Mouse (Mus musculus) embryo, embryonic 9.5 days (tissue): ENCODE results near the gene Hif3a.

Source experiments
- DNase-seq: peaks from one replicate; pipeline ENCODE4 v3.0.0-alpha.2; 2017; ENCODE audit errors: extremely low spot score

Gene Hif3a

GRCm38 (mm10) chr7:16991681-16992450, 70.4 kb downstream of the Hif3a start:
- DNase-seq = peak; percentile 58

GRCm38 (mm10) chr7:16990006-16990744, 72.1 kb downstream of the Hif3a start:
- no peak for DNase-seq

GRCm38 (mm10) chr7:16988405-16988804, 73.8 kb downstream of the Hif3a start:
- DNase-seq = no peak

- DNase-seq = no peak
Measured at GRCm38 (mm10) chr7:16987541-16988149, 74.6 kb downstream of the Hif3a start.

- DNase-seq = peak; percentile 84
Measured at GRCm38 (mm10) chr7:16982859-16983568, 79.2 kb downstream of the Hif3a start, which contains the start of gene Gm42372. TSS of gene Gm42372 (plus strand) at chr7:16983086.
